Mouse (Mus musculus): ENCODE data around the gene Pnkp. TPM values are rescaled to one million over a fixed set of nuclear protein-coding genes. Genes with fewer than 3 reads are reported as not detected.

Gene Pnkp
- polyA plus RNA-seq, 1 experiment from 2014 or later, result 34.1 TPM

DNA sequence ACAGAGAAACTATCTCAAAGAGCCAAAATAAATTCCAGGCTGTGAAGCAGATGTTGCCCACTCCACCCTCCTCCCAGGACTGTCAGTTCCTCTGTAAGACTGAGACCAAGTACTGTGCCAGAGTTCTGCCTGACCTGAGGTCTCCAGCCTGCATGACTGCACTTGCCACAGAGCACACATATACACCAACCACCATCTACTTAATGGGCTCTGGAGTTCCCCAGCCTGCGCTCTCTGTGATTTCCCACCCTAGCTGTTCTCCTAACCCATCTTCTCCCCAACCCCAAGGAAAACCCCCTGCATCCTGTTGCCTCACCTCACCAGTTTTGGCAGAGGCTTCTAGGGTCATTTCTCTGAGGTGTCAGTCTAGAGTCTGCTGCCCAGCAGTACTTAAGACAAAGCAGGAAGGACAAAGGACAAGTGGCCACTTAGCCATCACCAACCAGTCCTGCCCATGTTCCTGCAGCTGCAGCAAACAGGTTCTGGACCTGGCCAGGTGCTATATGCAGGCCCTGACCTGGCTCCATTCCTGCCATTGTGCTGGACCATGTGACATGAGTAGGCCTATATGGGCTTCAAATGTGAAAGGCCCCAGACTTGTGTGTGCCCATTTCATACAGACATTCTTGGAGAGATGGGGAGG, 21.4 kb upstream of the Pnkp start:
- Histone ChIP-seq H3K4me1 (replicated peaks) (peaks cover 17% of the 10 kb centered on the region), H3K27ac (no peak overlapping the region), H3K4me2 (no peak overlapping the region), H3K4me3 (no peak overlapping the region), H3K27me3 (peaks cover 25% of the 10 kb centered on the region), H3K36me3 (peaks cover 21% of the 10 kb centered on the region), H3K9me3 (no peaks in the 10 kb centered on the region), H3K9ac (no peak overlapping the region)
- no peak for ATAC-seq (ENCODE audit: low FRiP score)
- WGBS, result 82% methylated on average over 1 of the region's 1 CpGs

DNA sequence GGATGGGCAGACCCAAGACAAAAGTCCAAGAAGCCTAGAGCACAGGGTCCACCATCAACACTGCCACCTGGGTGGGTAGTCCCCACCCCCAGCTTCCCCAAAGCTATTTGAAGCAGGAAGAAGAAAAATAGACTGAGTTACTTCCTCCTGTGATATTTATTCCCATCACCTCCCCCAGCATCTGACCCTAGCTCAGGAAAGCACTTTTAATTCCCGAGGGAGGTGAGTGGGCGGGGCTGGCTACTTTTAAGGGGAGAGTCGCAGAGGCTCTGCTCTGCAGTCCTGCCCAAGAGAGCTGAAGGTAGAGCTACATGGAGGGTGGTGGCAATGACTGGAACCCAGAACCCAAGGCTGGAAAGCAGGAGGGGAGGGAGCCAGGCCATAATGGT, 20.9 kb upstream of the Pnkp start:
- no peak overlapping the region for H3K9ac ChIP-seq
- peaks cover 30% of the 10 kb centered on the region for H3K27me3 ChIP-seq
- no peak overlapping the region for H3K27ac ChIP-seq
- no peak overlapping the region for H3K4me3 ChIP-seq
- no peak for ATAC-seq (ENCODE audit: low FRiP score)
- peaks cover 19% of the 10 kb centered on the region for H3K4me1 ChIP-seq (replicated peaks)
- 54% methylated on average over 3 of the region's 3 CpGs for WGBS
- H3K4me2 ChIP-seq, result no peak overlapping the region
- H3K9me3 ChIP-seq, result no peaks in the 10 kb centered on the region
- peaks cover 21% of the 10 kb centered on the region for H3K36me3 ChIP-seq

DNA sequence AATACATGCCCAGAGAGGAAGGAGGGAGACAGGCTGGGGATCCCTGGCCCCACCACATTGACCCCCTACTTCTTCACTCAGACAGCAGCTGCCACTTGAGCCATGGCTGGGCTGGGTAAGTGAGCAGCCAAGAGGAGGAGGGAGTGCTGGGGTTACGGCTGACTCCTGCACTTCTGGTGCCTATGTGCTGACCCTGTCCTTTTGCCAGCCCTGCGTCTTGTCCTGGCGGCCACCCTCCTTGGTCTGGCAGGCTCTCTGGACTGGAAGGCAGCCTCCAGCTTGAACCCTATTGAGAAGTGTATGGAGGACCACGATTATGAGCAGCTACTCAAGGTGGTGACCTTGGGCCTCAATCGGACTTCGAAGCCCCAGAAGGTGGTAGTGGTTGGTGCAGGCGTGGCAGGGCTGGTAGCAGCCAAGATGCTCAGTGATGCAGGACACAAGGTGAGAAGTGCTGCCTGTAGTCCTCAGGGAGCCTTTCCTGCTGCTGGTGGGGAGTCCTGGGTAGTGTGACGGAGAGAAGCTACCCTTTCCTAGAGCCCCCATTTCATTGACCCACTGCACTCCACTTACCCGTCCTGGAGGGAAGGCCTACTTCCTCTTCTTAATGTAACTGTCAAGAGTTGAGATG, 20.4 kb upstream of the Pnkp start:
- no peak for ATAC-seq (ENCODE audit: low FRiP score)
- H3K27me3 ChIP-seq, result peaks cover 35% of the 10 kb centered on the region
- no peak overlapping the region for H3K4me3 ChIP-seq
- H3K9ac ChIP-seq, result no peak overlapping the region
- peaks cover 19% of the 10 kb centered on the region for H3K4me1 ChIP-seq (replicated peaks)
- peaks cover 21% of the 10 kb centered on the region for H3K36me3 ChIP-seq
- no peak overlapping the region for H3K27ac ChIP-seq
- H3K4me2 ChIP-seq, result no peak overlapping the region
- H3K9me3 ChIP-seq, result no peaks in the 10 kb centered on the region
- 85% methylated on average over 9 of the region's 9 CpGs for whole genome bisulfite sequencing

DNA sequence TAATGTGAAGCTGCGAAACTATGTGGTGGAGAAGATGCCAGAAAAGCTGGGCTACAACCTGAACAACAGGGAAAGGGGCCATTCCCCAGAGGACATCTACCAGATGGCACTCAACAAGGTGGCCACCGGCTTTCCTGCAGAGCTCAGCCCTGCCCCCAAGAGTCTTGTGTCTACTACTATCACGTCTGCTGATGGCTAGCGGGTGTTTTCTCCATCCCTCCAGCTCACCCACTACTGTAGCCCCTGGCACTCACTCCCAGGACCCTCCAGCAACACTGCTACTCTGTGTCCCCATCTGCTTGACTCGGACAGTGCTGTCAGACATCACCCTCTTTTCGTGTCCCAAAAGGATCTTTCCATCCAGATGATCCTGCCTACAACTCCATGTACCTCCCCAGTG, 18.9 kb upstream of the Pnkp start:
- ATAC-seq (ENCODE audit: low FRiP score), result no peak
- WGBS, result 85% methylated on average over 6 of the region's 6 CpGs

DNA sequence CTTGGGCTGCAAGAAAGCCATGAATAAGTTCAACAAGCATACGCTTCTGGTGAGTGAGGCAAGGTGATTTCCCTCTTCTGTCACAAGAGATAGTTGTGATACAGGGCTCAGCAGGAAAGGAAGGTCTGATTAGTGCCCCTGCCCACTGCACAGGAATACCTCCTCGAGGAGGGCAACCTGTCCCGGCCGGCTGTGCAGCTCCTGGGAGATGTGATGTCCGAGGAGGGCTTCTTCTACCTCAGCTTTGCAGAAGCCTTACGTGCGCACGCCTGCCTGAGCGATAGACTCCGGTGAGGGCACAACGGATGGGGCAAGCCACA, 17.8 kb upstream of the Pnkp start:
- H3K36me3 ChIP-seq, result peaks cover 39% of the 10 kb centered on the region
- peaks cover 46% of the 10 kb centered on the region for H3K27me3 ChIP-seq
- H3K9ac ChIP-seq, result peak overlapping the region; percentile 69
- peak overlapping the region; percentile 59 for H3K4me2 ChIP-seq
- H3K9me3 ChIP-seq, result no peaks in the 10 kb centered on the region
- H3K4me1 ChIP-seq (replicated peaks), result peaks cover 19% of the 10 kb centered on the region
- no peak for ATAC-seq (ENCODE audit: low FRiP score)
- no peak overlapping the region for H3K27ac ChIP-seq
- WGBS, result 36% methylated on average over 11 of the region's 11 CpGs
- H3K4me3 ChIP-seq, result peak overlapping the region; percentile 36

More for the DNA sequence above, 18.9 kb upstream of the Pnkp start:
- H3K4me3 ChIP-seq, result no peak overlapping the region
- H3K27ac ChIP-seq, result no peak overlapping the region
- no peaks in the 10 kb centered on the region for H3K9me3 ChIP-seq
- H3K36me3 ChIP-seq, result peaks cover 28% of the 10 kb centered on the region
- H3K4me1 ChIP-seq (replicated peaks), result peaks cover 19% of the 10 kb centered on the region
- H3K9ac ChIP-seq, result no peak overlapping the region
- H3K27me3 ChIP-seq, result peaks cover 46% of the 10 kb centered on the region
- H3K4me2 ChIP-seq, result no peak overlapping the region

DNA sequence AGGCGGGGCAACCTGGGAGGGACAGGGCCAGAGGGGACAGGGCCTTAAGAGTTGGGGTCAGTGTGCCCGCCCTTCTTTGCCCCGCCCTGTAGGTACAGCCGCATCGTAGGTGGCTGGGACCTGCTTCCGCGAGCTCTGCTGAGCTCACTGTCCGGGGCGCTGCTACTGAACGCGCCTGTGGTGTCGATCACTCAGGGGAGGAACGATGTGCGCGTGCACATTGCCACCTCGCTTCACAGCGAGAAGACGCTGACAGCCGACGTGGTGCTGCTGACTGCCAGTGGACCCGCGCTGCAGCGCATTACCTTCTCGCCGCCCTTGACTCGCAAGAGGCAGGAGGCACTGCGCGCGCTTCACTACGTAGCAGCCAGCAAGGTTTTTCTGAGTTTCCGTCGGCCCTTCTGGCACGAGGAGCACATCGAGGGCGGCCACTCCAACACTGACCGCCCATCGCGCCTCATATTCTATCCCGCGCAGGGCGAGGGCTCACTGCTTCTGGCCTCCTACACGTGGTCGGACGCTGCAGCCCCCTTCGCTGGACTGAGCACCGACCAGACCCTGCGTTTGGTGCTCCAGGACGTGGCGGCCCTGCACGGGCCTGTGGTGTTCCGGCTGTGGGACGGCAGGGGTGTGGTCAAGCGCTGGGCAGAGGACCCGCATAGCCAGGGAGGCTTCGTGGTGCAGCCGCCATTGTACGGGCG, 17.3 kb upstream of the Pnkp start:
- Histone ChIP-seq H3K36me3 (peaks cover 44% of the 10 kb centered on the region), H3K4me1 (replicated peaks) (peaks cover 19% of the 10 kb centered on the region), H3K4me3 (peak overlapping the region; percentile 36), H3K27ac (no peak overlapping the region), H3K27me3 (peaks cover 46% of the 10 kb centered on the region), H3K4me2 (peak overlapping the region; percentile 59), H3K9me3 (no peaks in the 10 kb centered on the region), H3K9ac (peak overlapping the region; percentile 69)
- peak; percentile 62 for ATAC-seq (ENCODE audit: low FRiP score)
- under 1% methylated on average over 58 of the region's 58 CpGs for WGBS

DNA sequence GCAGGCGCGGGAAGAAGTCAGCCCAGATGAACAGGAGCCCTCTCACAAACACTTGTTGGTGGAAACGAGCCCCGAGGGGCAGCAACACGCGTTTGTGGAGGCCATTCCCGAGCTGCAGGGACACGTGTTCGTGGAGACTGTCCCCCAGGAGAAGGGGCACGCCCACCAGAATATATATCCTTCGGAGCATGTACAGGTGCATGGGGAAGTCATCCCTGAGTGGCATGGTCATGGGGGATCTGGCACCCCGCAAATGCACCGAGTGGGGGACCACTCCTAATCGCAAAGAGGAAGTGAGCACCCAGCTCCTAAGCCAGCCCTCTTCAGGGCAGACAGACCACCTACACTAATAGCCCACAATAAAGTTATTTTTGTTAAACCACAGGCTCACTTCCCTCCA, 16.5 kb upstream of the Pnkp start:
- Histone ChIP-seq H3K4me2 (peak overlapping the region; percentile 59; the same call in 1 of the 2 replicates), H3K9ac (peak overlapping the region; percentile 69), H3K4me3 (no peak overlapping the region), H3K27ac (no peak overlapping the region), H3K36me3 (peaks cover 52% of the 10 kb centered on the region), H3K4me1 (replicated peaks) (peaks cover 19% of the 10 kb centered on the region), H3K27me3 (peaks cover 46% of the 10 kb centered on the region), H3K9me3 (no peaks in the 10 kb centered on the region)
- 52% methylated on average over 14 of the region's 14 CpGs for WGBS
- no peak for ATAC-seq (ENCODE audit: low FRiP score)

DNA sequence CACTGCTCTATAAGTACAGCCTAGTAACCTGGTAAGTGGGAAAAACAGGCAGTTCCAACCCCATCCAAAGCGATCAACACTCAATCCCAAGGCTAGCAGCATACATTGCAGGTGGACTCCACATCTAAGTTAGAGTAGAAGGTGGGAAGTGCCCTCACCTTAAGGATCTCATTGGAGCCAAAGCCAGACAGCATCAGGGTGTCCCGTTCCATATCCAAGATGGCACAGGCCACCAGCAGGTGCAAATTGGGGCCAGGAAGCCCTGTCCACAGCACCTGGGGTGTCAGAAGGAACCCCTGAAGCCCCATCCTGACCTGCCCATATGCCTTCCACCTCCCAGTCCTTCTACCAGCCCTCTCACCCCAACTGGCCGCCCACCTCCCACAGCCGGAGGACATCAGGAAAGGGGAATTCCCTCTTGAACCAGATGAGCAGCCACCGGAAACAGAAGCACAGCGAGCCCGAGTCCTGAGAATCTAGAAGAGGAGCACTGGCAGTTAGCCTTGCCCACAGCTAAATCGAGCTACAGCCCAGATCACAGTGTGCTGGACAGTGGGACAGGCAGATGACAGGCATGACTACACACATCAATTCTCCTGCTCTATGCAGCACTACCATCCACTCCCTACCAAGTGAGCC, 15.0 kb upstream of the Pnkp start:
- no peak for ATAC-seq (ENCODE audit: low FRiP score)
- no peak overlapping the region for H3K4me3 ChIP-seq
- H3K9me3 ChIP-seq, result no peaks in the 10 kb centered on the region
- H3K9ac ChIP-seq, result no peak overlapping the region
- H3K27me3 ChIP-seq, result peaks cover 46% of the 10 kb centered on the region
- peaks cover 67% of the 10 kb centered on the region for H3K36me3 ChIP-seq
- no peak overlapping the region for H3K27ac ChIP-seq
- H3K4me2 ChIP-seq, result no peak overlapping the region
- H3K4me1 ChIP-seq (replicated peaks), result peaks cover 24% of the 10 kb centered on the region
- WGBS, result 94% methylated on average over 8 of the region's 8 CpGs

DNA sequence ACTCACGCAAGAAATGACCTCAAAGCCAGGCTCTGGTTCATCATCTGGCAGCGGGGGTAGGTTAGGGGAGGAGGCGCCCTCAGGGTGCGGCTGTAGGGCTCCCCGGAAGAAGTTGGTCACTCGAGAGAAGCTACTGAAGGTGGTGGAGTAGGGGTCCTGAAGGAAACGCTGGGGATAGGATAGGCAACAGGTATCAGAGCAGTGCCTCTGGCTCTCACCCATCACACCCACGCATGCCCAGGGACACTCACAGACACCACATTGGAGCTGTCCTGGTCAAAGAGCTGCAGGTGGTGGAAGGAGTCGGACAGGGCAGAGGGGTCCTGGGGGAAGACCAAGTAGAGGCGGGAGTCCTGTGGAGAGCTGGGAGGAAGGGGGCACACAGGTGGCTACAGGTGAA, 11.9 kb upstream of the Pnkp start:
- no peak overlapping the region for H3K4me2 ChIP-seq
- no peaks in the 10 kb centered on the region for H3K9me3 ChIP-seq
- no peak for ATAC-seq (ENCODE audit: low FRiP score)
- peaks cover 26% of the 10 kb centered on the region for H3K27me3 ChIP-seq
- WGBS, result 96% methylated on average over 10 of the region's 10 CpGs
- no peak overlapping the region for H3K9ac ChIP-seq
- peaks cover 23% of the 10 kb centered on the region for H3K4me1 ChIP-seq (replicated peaks)
- no peak overlapping the region for H3K4me3 ChIP-seq
- no peak overlapping the region for H3K27ac ChIP-seq
- peaks cover 68% of the 10 kb centered on the region for H3K36me3 ChIP-seq

DNA sequence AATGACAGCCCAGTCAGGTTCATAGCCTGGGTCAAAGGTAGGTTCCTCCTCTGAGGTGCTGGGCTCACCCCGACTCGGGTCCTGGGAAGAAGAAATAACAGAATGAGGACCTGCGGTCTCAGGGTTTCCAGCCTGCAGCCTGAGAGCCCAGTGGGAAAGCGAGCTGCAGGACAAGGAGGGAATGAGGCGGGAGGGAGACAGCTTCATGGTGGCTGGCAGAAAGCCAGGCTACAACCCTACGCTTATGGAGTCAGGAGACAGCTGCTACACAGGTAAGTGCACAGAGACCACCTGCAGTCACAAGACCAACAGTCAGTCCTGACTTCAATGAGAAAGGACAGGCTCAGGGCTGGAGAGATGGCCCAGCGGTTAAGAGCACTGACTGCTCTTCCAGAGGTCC, 10.1 kb upstream of the Pnkp start:
- Histone ChIP-seq H3K4me1 (replicated peaks) (peaks cover 31% of the 10 kb centered on the region), H3K4me2 (0 out of 2 replicates have a peak overlapping the region, but pooled peaks have one; percentile 8), H3K4me3 (peak overlapping the region; percentile 2; the same call in 1 of the 2 replicates), H3K9ac (no peak overlapping the region), H3K36me3 (peaks cover 58% of the 10 kb centered on the region), H3K27me3 (peaks cover 8% of the 10 kb centered on the region), H3K27ac (no peak overlapping the region), H3K9me3 (no peaks in the 10 kb centered on the region)
- WGBS, result 92% methylated on average over 7 of the region's 7 CpGs
- no peak for ATAC-seq (ENCODE audit: low FRiP score)

DNA sequence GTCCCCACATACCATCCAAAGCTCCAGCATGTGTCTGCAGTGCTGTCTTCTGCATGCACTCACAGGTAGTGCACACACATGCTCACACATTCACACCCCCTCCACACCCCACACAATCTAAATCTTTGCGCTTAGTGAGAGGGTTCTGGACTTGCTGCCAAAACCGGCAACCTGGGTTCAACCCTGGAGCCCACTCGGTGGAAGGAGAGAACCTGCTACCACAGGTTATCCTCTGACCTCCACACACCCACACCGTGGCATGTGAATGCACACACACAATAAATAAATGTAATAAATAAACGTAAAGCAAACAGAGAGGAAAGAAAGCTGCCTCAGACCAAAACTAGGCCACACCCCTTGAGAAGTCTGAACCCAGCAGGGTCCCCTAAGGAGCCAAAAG, 9.2 kb upstream of the Pnkp start:
- Histone ChIP-seq H3K27ac (peak overlapping the region; percentile 98), H3K4me2 (peak overlapping the region; percentile 86), H3K4me3 (peak overlapping the region; percentile 78), H3K4me1 (replicated peaks) (peaks cover 40% of the 10 kb centered on the region), H3K9me3 (no peaks in the 10 kb centered on the region), H3K27me3 (no peaks in the 10 kb centered on the region), H3K36me3 (peaks cover 55% of the 10 kb centered on the region), H3K9ac (peak overlapping the region; percentile 77)
- WGBS, result 81% methylated on average over 5 of the region's 5 CpGs
- no peak for ATAC-seq (ENCODE audit: low FRiP score)

Measured in hindbrain, embryonic 13.5 days (tissue).